Mouse (Mus musculus): ENCODE data around the gene Phex.

DNA sequence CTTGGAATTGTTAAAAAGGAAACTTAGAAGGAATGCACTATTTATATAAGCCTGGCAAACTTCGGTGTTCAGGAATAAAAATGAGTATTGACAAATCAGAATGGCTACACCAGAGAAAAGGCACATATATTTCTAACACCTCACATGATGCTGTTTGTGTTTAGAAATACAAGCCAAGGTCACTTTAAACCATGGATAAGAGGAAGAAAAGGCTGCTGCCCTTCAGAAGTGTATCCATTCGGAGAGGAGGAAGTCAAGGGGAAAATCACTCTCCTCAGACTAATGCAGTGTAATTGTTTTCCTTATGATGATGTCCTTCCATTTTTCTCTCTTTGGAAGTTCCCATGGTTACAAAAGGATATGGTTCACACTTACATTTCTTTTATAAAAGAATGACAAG is 251.7 kb downstream of the Phex start:
- TF ChIP-seq EP300 (IDR thresholded peaks at IDR 0.05; ENCODE audit: low read depth) = no peak
- TF ChIP-seq CTCF (IDR thresholded peaks at IDR 0.05; ENCODE audit: low read depth) = no peak

All from liver, postnatal 0 days (tissue).